Mouse (Mus musculus): ENCODE results near the gene Cept1.
"Not testable (repeated sequence)": the region's sequence is repeated elsewhere in the genome, so short reads cannot be mapped to it uniquely, and the experiment has no call there.

The Cept1 gene

GRCm38 (mm10) chr3:106547171-106547923, at the start of gene Cept1, which contains the start of gene Dram2:
Gene Cept1, minus strand, starts transcription at chr3:106547802.
Gene Dram2, plus strand, starts transcription at chr3:106547798.
- DNase-seq (ENCODE audit: low read depth, low spot score), result peak; percentile 94

- not testable (repeated sequence) for DNase-seq (ENCODE audit: low read depth, low spot score)
Measured at GRCm38 (mm10) chr3:106593631-106594030, 46.0 kb upstream of the Cept1 start.

GRCm38 (mm10) chr3:106579296-106579695, 31.7 kb upstream of the Cept1 start:
- DNase-seq (ENCODE audit: low read depth, low spot score), result no peak

GRCm38 (mm10) chr3:106573191-106573590, 25.6 kb upstream of the Cept1 start:
- DNase-seq (ENCODE audit: low read depth, low spot score), result no peak

- no peak for DNase-seq (ENCODE audit: low read depth, low spot score)
Measured at GRCm38 (mm10) chr3:106565876-106566275, 18.3 kb upstream of the Cept1 start.

- no peak for DNase-seq (ENCODE audit: low read depth, low spot score)
Measured at GRCm38 (mm10) chr3:106558271-106558670, 10.7 kb upstream of the Cept1 start.

- DNase-seq (ENCODE audit: low read depth, low spot score), result no peak
Measured at GRCm38 (mm10) chr3:106555743-106556250, 8.2 kb upstream of the Cept1 start.

GRCm38 (mm10) chr3:106553411-106553810, 5.8 kb upstream of the Cept1 start:
- DNase-seq (ENCODE audit: low read depth, low spot score), result no peak

- no peak for DNase-seq (ENCODE audit: low read depth, low spot score)
Measured at GRCm38 (mm10) chr3:106548971-106549370, 1.4 kb upstream of the Cept1 start.

GRCm38 (mm10) chr3:106547924-106548539, 430 bp upstream of the Cept1 start:
- DNase-seq (ENCODE audit: low read depth, low spot score), result peak; percentile 34

GRCm38 (mm10) chr3:106544721-106545316, 2.8 kb downstream of the Cept1 start:
- no peak for DNase-seq (ENCODE audit: low read depth, low spot score)

GRCm38 (mm10) chr3:106533277-106533676, 14.3 kb downstream of the Cept1 start:
- no peak for DNase-seq (ENCODE audit: low read depth, low spot score)

- DNase-seq (ENCODE audit: low read depth, low spot score), result no peak
Measured at GRCm38 (mm10) chr3:106528032-106528431, 19.6 kb downstream of the Cept1 start.

- no peak for DNase-seq (ENCODE audit: low read depth, low spot score)
Measured at GRCm38 (mm10) chr3:106526411-106526810, 21.2 kb downstream of the Cept1 start.

- no peak for DNase-seq (ENCODE audit: low read depth, low spot score)
Measured at GRCm38 (mm10) chr3:106522730-106523129, 24.9 kb downstream of the Cept1 start.

- DNase-seq (ENCODE audit: low read depth, low spot score), result no peak
Measured at GRCm38 (mm10) chr3:106515016-106515415, 32.6 kb downstream of the Cept1 start.

- DNase-seq (ENCODE audit: low read depth, low spot score), result no peak
Measured at GRCm38 (mm10) chr3:106510669-106511068, 36.9 kb downstream of the Cept1 start.

- no peak for DNase-seq (ENCODE audit: low read depth, low spot score)
Measured at GRCm38 (mm10) chr3:106502892-106503291, 44.7 kb downstream of the Cept1 start.

GRCm38 (mm10) chr3:106500510-106500909, 47.1 kb downstream of the Cept1 start:
- DNase-seq (ENCODE audit: low read depth, low spot score), result no peak

GRCm38 (mm10) chr3:106496996-106497395, 50.6 kb downstream of the Cept1 start:
- DNase-seq (ENCODE audit: low read depth, low spot score), result no peak

GRCm38 (mm10) chr3:106496045-106496721, 51.4 kb downstream of the Cept1 start:
- no peak for DNase-seq (ENCODE audit: low read depth, low spot score)

All from skeletal muscle tissue, adult 2 months (tissue).